In the genomic region with DNA sequence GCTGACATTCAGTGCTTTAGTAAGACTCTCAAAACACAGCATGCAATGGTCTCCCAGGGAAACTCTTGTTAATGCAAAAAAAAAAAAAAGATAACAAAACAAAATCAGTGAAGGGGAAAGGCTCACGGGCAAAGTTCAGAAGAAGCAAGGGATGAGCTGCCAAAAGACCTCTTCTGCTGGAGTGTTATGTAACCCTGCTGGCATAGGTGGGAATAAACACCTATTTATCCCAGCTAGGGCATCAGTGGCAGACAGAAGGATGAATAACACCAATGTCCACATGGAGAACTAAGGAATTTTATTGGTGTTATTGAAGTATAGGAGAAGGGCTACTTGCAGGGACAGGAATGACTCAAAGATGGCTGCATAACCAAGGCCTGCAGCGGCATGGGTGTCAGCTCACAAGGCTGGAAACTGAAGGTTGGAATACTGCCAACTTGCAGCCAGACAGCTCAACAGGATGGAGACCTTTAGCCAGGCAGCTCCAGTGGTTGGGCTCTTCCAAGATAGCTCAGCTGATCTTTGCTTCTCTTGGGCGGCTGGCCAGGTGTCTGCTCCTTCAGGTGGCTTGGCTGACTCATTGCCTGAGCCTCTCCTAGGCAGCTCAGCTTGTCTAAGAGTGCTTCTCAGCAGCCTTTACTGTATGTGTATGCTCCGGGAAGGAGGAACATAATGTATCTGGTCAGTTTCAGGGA, we compare ENCODE assay signal across 13 mouse cellular contexts. TPM values are rescaled to one million over a fixed set of nuclear protein-coding genes. Genes with fewer than 3 reads are reported as not detected.
DNase-seq lines count a peak whose midpoint lies in the region; ATAC-seq and TF ChIP-seq lines count a peak whose summit lies in the region.
"Had no signal": no experiment of that assay in that cellular context is flagged by ENCODE, and none has a peak within 500 bp of the region (broad histone marks: within the 10 kb centered on the region; RNA-seq: fewer than 3 reads in every experiment).

No protein-coding gene starts in this region.

- no peaks in the 10 kb centered on the region for H3K36me3 ChIP-seq in lung, embryonic 16.5 days (ENCODE audit: control insufficient read depth, insufficient read depth, low read length)
- H3K36me3 ChIP-seq: neural tube, embryonic 12.5 days had no signal

- TF ChIP-seq POLR2A in brain, embryonic 14.5 days (IDR thresholded peaks at IDR 0.05; ENCODE audit: borderline replicate concordance, extremely low read depth, insufficient read depth, insufficient read length, poor library complexity, severe bottlenecking) = no peak

- no peak overlapping the region for H3K27ac ChIP-seq in lung, embryonic 16.5 days (ENCODE audit: low read length)
- H3K27ac ChIP-seq: neural tube, embryonic 12.5 days had no signal

- no peaks in the 10 kb centered on the region for H3K9me3 ChIP-seq in lung, embryonic 16.5 days (ENCODE audit: control insufficient read depth, low read length)
- H3K9me3 ChIP-seq: neural tube, embryonic 12.5 days had no signal

- ATAC-seq in lung, embryonic 16.5 days (ENCODE audit: low read depth) = 0 out of 2 replicates have a peak, but pooled peaks have one; percentile 31
- no peak for ATAC-seq in megakaryocyte progenitor cell, adult 5-6 weeks (replicated peaks; ENCODE audit: poor library complexity)
- ATAC-seq: inflammation-experienced regulatory T-cells, adult 6 months had no signal

- H3K9ac ChIP-seq in lung, embryonic 16.5 days (ENCODE audit: low read length) = no peak overlapping the region
- H3K9ac ChIP-seq: neural tube, embryonic 12.5 days had no signal

- no peak overlapping the region for H3K4me2 ChIP-seq in lung, embryonic 16.5 days (ENCODE audit: low read depth, low read length)
- H3K4me2 ChIP-seq: neural tube, embryonic 12.5 days had no signal

- no peaks in the 10 kb centered on the region for H3K4me1 ChIP-seq in lung, embryonic 16.5 days (replicated peaks; ENCODE audit: control insufficient read depth, insufficient read depth, low read length)

- WGBS in lung, embryonic 16.5 days = 55% methylated on average over 4 of the region's 4 CpGs

- DNase-seq in gastrocnemius, postnatal 10 days = peak; percentile 27
- DNase-seq in gastrocnemius, postnatal 25 days = no peak
- no peak for DNase-seq in lung, adult 18-20 months
- DNase-seq in brain, embryonic 14.5 days (ENCODE audit: low read depth) = peak; percentile 53
- peak; percentile 87 to 92 for DNase-seq in kidney, postnatal 25 days
- no peak for DNase-seq in frontal cortex, postnatal 25 days (ENCODE audit: low spot score in 2 of 2)
- DNase-seq: adrenal gland, postnatal 36 days; lung, postnatal 36 days; thymus, postnatal 14 days had no signal

- TF ChIP-seq CTCF in brain, embryonic 14.5 days (IDR thresholded peaks at IDR 0.05; ENCODE audit: borderline replicate concordance, extremely low read depth, insufficient read depth, insufficient read length) = no peak

- H3K4me3 ChIP-seq in lung, embryonic 16.5 days (ENCODE audit: low read length) = no peak overlapping the region
- H3K4me3 ChIP-seq: neural tube, embryonic 12.5 days had no signal

- no peaks in the 10 kb centered on the region for H3K27me3 ChIP-seq in lung, embryonic 16.5 days (ENCODE audit: control insufficient read depth, insufficient read depth, low read depth, low read length)
- H3K27me3 ChIP-seq: neural tube, embryonic 12.5 days had no signal

RNA-seq across cellular contexts. Expression of gene Ttc8, which starts 45.2 kb away (rescaled TPM):
- total RNA-seq in gastrocnemius, postnatal 10 days (2021) = 10 to 100 TPM in 1 of 2 experiments, 1 to 10 TPM in 1; 9.4 to 17.2 TPM
- total RNA-seq in gastrocnemius, postnatal 25 days (2021) = 1 to 10 TPM; 5.3 to 6.1 TPM
- polyA plus RNA-seq in lung, embryonic 16.5 days (2015; fragmentation: Nextera tagmentation; extraction: Ambion mirVana) = 31.6 and 33.4 TPM in 2 replicates
- polyA plus RNA-seq in brain, embryonic 14.5 days (2012; rRNA removed) = 38.6 and 39.7 TPM in 2 replicates
- 3.9 and 7.0 TPM in 2 replicates for total RNA-seq in megakaryocyte progenitor cell, adult 5-6 weeks (2015)
- total RNA-seq in megakaryocyte progenitor cell, adult 5-6 weeks (2017) = 5.4 and 6.2 TPM in 2 replicates

Comparison
In these comparisons a context has a peak if more than half of its experiments do, and no peak if none do; other contexts are left out.
1. DNase-seq: peak in gastrocnemius, postnatal 10 days (single experiment), brain, embryonic 14.5 days (single experiment) and kidney, postnatal 25 days (2 of 2); none in gastrocnemius, postnatal 25 days (single experiment), lung, adult 18-20 months (0 of 2) and frontal cortex, postnatal 25 days (0 of 2).